Mouse (Mus musculus) adrenal gland, postnatal 0 days (tissue): ENCODE measurements around the gene Olfr586. TPM values are rescaled to one million over a fixed set of nuclear protein-coding genes. Genes with fewer than 3 reads are reported as not detected.

ENCODE experiments used
- polyA plus RNA-seq: library from polyadenylated mRNA; unstranded; fragments of >200 nt; fragmentation: Nextera tagmentation; extraction: Ambion mirVana; gene quantifications from 2 replicates; pipeline ENCODE4 v1.2.1, GENCODE M21; 2015

Olfr586 gene
- not detected in 2 replicates for polyA plus RNA-seq

DNA sequence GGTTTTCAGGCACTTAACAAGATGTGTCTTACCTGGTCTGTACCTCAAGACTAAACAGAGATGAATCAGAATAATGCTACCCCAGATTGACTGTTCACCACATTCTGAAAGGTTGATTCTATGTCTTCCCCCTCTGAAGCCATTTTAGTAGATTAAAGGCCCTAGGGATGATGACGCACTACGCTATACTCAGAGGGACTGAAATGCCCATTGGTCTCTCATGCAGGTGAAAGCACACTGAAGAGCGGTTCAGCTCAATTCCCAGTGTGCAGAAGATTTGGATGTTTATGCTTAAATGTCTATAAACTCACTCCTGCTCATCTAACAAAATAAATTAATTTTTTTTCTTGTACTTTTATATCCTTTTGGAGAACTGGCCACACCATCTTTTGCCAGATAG lies at the start of gene Olfr586:
Gene Olfr586 (minus strand): TSS at position 101 of the 400 bp plus-strand sequence.

GRCm38 (mm10) chr7:103156256-103156655 lies 30.8 kb upstream of the Olfr586 start, which contains the start of gene Olfr589:
Gene Olfr589, minus strand, starts transcription at chr7:103156356.

GRCm38 (mm10) chr7:103140579-103140978 lies 15.1 kb upstream of the Olfr586 start, which contains the start of gene Olfr588-ps1:
Gene Olfr588-ps1, plus strand, starts transcription at chr7:103140879.

DNA sequence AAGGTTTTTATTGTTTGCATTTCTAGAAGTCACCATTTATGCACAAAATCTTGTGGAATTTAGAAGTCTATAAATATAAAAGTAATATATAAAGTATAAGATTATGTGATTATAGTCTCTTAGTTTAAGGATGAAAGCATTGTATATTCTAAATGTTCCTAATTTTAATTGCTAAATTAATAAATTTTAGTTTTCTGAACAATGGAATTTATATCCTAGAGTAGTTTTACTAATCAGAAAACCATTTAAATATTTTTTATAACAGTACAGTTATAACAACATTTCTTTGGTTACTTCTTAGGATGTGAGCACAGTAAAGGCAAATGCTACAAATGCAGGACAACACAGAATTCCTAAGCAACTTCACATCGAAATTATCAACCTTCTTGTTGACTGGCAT lies 28.0 kb downstream of the Olfr586 start, which contains the start of gene Olfr585:
Gene Olfr585 (plus strand): TSS at position 301 of the 400 bp plus-strand sequence.

DNA sequence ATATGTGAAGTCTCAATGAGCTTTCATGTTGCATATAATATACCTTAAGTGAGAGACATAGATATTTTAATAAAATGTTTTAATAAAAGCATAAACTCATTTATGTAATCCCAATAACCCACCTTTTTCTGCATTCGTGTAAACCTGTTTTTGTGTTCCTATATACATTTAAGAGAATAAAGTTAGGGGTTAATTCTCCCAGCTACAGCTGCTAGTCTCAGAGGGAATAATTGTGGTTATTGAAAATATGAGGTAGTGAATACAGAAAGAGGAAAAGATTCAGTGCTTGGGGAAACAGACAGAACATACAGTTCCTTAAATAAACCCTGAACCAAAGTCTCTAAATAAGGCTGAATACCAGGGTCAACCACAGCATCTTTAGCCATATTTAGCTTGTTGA lies 43.9 kb downstream of the Olfr586 start, which contains the start of gene Olfr584:
Gene Olfr584 (plus strand): TSS at position 301 of the 400 bp plus-strand sequence.

Other genes starting within 250 kb of the Olfr586 start
- not detected in 2 replicates for gene Olfr568, start 248.5 kb downstream of the Olfr586 start, polyA plus RNA-seq
- gene Olfr569, start 234.8 kb downstream of the Olfr586 start, polyA plus RNA-seq, result not detected in 2 replicates
- not detected in 2 replicates for gene Olfr570, start 231.1 kb downstream of the Olfr586 start, polyA plus RNA-seq
- gene Olfr571, start 208.1 kb downstream of the Olfr586 start, polyA plus RNA-seq, result not detected in 2 replicates
- not detected in 2 replicates for gene Olfr572, start 201.2 kb downstream of the Olfr586 start, polyA plus RNA-seq
- not detected in 2 replicates for gene Olfr573-ps1, start 183.1 kb downstream of the Olfr586 start, polyA plus RNA-seq
- gene Olfr574, start 177.2 kb downstream of the Olfr586 start, polyA plus RNA-seq, result not detected in 2 replicates
- not detected in 2 replicates for gene Olfr575, start 166.9 kb downstream of the Olfr586 start, polyA plus RNA-seq
- not detected in 2 replicates for gene Olfr576, start 163.0 kb downstream of the Olfr586 start, polyA plus RNA-seq
- not detected in 2 replicates for gene Olfr577, start 149.7 kb downstream of the Olfr586 start, polyA plus RNA-seq
- gene Olfr578, start 136.3 kb downstream of the Olfr586 start, polyA plus RNA-seq, result not detected in 2 replicates
- not detected in 2 replicates for gene Olfr582, start 87.6 kb downstream of the Olfr586 start, polyA plus RNA-seq
- not detected in 2 replicates for gene Olfr583, start 74.3 kb downstream of the Olfr586 start, polyA plus RNA-seq
- gene Olfr584, start 43.8 kb downstream of the Olfr586 start, polyA plus RNA-seq, result not detected in 2 replicates
- gene Olfr585, start 27.9 kb downstream of the Olfr586 start, polyA plus RNA-seq, result not detected in 2 replicates
- gene Olfr588-ps1, start 15.2 kb upstream of the Olfr586 start, polyA plus RNA-seq, result not detected in 2 replicates
- gene Olfr589, start 30.7 kb upstream of the Olfr586 start, polyA plus RNA-seq, result not detected in 2 replicates
- gene Olfr591, start 52.7 kb upstream of the Olfr586 start, polyA plus RNA-seq, result not detected in 2 replicates
- gene Olfr592, start 59.2 kb upstream of the Olfr586 start, polyA plus RNA-seq, result not detected in 2 replicates
- gene Olfr593, start 86.2 kb upstream of the Olfr586 start, polyA plus RNA-seq, result not detected in 2 replicates
- gene Olfr594, start 91.4 kb upstream of the Olfr586 start, polyA plus RNA-seq, result not detected in 2 replicates
- not detected in 2 replicates for gene Usp17ld, start 126.9 kb upstream of the Olfr586 start, polyA plus RNA-seq
- gene Olfr596, start 180.0 kb upstream of the Olfr586 start, polyA plus RNA-seq, result not detected in 2 replicates
- not detected in 2 replicates for gene Olfr597, start 190.7 kb upstream of the Olfr586 start, polyA plus RNA-seq
- not detected in 2 replicates for gene Olfr598, start 197.9 kb upstream of the Olfr586 start, polyA plus RNA-seq
- gene Olfr599, start 210.3 kb upstream of the Olfr586 start, polyA plus RNA-seq, result not detected in 2 replicates
- gene Olfr600, start 224.0 kb upstream of the Olfr586 start, polyA plus RNA-seq, result not detected in 2 replicates
- not detected in 2 replicates for gene Olfr601, start 237.0 kb upstream of the Olfr586 start, polyA plus RNA-seq